Mouse (Mus musculus) cerebellum, adult 9-10 months (tissue): ENCODE data around the gene Sfxn2.

Source experiments
- DNase-seq: peaks from one replicate; pipeline ENCODE4 v3.0.0; 2022

Sfxn2 gene

GRCm38 (mm10) chr19:46631637-46632036 lies 58.5 kb downstream of the Sfxn2 start:
- no peak for DNase-seq

DNA sequence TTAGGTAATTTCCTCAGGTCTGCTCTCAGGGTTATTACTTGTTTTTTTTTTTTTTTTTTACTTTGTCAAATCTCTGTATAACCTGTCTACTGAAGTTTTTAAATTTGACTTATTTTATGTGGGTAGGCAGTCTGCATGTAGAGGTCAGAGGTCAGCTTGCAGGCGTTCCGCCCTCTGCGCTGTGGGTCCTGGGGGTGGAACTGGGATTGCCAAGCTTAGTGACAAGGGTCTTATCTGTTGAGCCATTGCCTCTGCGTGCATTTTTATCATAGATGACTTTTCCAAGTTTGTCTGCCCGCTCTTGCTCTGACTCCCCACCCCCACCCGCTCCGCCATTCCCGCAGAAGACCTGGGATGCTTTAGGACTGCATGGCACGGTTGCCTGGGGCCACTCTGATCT lies 62.6 kb downstream of the Sfxn2 start:
- DNase-seq = no peak

DNA sequence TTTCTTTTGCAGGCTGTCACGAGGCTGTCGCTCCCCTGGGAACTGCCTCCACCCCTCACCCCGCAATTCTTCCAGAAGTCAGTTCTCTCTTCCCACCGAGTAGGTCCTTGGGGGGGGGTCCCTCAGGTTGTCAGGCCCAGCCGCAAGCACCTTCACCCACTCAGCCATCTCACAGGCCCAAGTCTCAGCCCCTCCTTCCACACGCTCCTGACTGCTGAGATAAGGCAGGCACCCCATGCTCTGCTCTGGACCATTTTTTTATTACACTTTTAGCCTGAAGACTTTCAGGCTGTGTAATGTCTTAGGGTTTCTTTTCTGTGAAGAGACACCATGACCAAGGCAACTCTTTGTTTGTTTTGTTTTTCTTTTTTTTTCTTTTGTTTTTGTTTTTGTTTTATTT lies 64.4 kb downstream of the Sfxn2 start:
- no peak for DNase-seq

GRCm38 (mm10) chr19:46639053-46639452 lies 65.9 kb downstream of the Sfxn2 start:
- no peak for DNase-seq

GRCm38 (mm10) chr19:46639496-46639895 lies 66.3 kb downstream of the Sfxn2 start:
- no peak for DNase-seq

DNA sequence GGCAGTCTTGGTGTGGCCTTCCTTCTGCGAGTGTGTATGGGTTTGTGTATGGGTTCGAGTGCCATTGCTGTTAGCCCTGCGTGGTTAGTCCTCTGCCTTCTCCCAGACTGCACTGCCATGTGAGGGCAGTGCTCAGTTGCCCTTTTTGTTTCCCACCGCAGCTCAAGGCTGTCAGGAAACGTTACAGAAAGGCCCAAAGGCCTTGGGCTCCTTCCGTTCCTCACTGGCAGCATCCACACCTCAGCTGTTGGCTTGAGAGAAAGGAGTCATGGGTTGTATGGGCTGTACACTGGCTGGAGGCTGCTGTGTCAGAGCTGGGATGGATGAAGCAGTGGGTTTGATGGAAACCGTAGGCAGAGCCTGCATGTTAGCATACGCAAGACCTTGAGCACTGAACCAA lies 67.6 kb downstream of the Sfxn2 start:
- DNase-seq = no peak

GRCm38 (mm10) chr19:46641420-46642085 lies 68.4 kb downstream of the Sfxn2 start:
- no peak for DNase-seq

DNA sequence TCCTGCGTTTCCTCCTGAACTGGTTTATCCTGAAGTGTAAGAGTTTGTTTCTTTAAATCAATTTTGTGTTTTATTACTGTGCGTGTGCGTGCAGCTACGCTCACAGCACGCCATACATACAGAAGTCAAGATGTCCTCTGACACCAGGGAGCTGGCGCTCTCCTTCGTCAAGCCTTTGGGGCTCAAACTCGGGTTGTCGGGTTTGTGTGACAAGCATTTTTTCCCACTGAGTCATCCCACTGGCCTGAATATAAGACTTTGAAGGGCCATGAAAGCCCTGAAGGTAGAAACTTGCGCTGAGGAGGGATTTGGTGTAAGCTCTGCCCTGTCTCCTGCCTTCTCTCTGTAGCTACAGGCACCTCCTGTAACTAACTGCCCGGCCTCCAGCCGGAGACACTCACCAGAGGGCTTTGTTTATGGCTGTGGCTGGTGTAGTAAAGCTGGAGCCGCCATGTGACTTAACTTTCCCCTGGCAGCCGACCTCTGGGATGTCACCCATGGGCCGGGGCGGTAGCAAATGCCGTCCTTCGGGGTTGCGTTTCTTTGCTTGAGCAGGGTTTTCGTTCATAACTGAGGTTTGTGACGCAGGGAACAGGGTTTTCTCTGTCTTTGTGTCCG lies 69.1 kb downstream of the Sfxn2 start:
- DNase-seq = no peak

GRCm38 (mm10) chr19:46643236-46643635 lies 70.1 kb downstream of the Sfxn2 start:
- peak; percentile 33 for DNase-seq

- DNase-seq = no peak
Observed at GRCm38 (mm10) chr19:46644343-46644792, 71.2 kb downstream of the Sfxn2 start.

GRCm38 (mm10) chr19:46644793-46645602 lies 71.8 kb downstream of the Sfxn2 start:
- no peak for DNase-seq

- no peak for DNase-seq
Observed at GRCm38 (mm10) chr19:46646041-46646481, 72.9 kb downstream of the Sfxn2 start.

DNA sequence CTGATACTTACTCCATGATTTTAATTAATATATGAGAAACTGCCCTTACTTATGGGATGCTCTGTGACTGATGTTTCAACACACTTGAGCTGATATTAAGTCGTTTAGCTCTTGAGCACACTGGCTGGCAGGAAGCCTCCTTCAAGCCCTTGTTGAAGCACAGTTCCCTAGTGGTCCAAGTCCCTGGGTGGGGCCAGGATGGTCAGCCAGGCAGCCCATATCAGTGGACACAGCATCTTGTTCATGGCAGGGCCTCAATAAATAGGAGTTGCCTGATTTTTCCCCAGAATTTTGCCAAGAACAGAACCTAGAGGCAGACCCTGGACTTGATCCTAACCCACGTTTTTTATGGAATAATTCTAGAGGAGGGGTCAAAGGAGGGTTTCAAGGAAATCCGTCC lies 74.1 kb downstream of the Sfxn2 start:
- DNase-seq = no peak
